Mouse (Mus musculus) yolk sac, embryonic 10.5 days (tissue): Measurements from ENCODE around the gene Eef1g.
"Not testable (repeated sequence)": the region's sequence is repeated elsewhere in the genome, so short reads cannot be mapped to it uniquely, and the experiment has no call there.

Experiments
- DNase-seq: peaks from one replicate; pipeline ENCODE4 v3.0.0-alpha.2; 2017; ENCODE audit warnings: low spot score

The Eef1g gene

DNA sequence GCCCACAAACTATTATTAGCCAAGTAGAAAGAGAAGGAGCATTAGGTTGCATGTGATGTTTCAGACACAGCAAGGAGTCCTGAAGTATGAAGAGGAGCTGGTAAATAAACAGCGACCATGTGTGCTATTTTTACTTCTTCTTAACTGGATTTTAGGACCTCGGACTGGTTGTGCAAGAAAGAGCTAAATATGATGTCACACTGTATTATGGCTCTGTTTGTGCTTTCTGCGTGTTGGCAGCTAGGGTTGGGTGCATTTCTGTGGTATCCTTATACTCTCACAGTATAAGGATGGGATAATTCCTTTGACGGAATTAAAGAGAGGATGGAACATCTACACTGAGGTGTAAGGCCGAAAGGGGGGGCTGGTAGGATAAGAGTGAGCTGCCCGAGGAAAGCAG, 21.6 kb upstream of the Eef1g start:
- DNase-seq = no peak

- DNase-seq = no peak
Observed at GRCm38 (mm10) chr19:8946929-8947328, 19.9 kb upstream of the Eef1g start.

DNA sequence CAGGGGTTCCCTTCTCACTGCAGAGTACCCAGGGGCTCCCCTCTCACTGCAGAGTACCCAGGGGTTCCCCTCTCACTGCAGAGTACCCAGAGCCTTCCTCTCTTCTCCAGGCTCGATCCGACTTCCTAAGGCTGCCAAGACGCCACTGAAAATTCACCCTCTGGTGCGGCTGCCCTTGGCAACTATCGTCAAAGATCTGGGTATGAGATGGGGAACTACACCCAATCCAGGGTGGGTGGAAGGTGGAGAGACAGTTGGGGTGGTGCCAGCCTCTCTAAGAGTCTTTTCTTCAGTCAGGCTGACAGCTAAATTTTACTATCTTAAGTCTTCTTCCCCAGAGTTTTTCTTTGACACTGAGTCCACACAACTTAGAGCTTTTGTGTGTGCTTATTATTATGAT, 16.7 kb upstream of the Eef1g start:
- no peak for DNase-seq

GRCm38 (mm10) chr19:8952241-8952640, 14.6 kb upstream of the Eef1g start:
- DNase-seq = no peak

DNA sequence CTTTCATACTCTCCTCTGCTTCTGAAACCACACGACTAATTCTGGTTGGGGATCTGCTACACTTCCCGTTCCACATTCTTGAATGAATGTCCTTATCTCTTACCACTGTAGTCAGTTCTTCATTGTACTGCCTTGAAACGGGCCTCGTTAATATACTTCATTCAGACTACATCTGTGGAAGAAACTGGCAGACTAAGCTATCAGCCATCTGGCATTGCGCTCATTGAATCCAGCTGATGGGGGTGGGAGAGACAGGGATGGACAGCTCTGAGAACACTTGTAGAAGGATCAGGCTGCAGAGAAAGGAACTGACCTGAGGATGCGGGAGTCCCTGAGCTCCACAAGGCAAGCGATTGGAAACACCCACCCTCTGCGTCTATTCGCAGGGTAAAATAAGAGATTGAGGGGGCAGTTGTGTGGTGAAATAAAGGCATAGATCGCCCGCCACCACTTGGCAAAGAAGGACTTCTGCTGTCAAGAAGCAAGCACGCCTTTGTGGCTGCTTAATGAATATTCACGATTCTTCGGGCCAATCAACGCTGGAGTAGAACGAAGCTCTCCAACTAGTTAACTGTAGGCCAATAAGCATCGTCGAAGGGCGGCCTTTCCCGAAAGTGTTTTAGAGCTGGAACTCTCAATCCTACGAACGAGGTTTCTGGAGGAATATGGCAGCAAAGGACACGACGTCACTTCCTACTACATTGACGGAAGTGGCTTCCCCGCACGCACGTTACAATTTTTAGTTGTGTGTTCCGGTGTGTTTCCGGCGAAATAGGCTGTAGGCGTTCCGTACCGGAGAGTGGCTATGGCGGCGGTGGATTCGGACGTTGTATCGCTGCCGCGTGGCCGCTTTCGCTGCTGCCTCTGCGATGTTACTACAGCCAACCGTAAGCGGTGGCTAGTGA, 13.5 kb upstream of the Eef1g start, which contains the start of gene Tut1:
Tut1 (plus strand) TSS at position 713 of the 905 bp plus-strand sequence.
- DNase-seq = peak; percentile 94

DNA sequence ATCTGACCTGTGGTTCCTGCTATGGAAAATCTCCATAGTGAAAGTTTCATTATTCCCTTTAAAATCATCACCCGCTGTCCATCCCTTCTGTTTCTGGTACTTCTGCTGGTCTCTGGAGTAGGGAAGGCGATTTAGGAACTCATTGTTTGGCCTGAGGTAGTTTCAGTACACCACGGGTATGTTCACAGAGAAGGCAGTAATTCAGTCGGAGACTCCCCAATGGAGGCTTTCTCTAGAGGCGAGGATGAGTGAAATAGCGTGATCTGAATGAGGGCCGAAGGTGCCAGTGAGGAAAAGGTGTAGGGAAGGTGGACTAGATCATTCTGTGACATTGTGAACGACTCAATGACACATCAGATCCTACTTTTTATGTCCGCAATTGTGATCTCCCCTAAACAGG, 12.7 kb upstream of the Eef1g start:
- DNase-seq = no peak

DNA sequence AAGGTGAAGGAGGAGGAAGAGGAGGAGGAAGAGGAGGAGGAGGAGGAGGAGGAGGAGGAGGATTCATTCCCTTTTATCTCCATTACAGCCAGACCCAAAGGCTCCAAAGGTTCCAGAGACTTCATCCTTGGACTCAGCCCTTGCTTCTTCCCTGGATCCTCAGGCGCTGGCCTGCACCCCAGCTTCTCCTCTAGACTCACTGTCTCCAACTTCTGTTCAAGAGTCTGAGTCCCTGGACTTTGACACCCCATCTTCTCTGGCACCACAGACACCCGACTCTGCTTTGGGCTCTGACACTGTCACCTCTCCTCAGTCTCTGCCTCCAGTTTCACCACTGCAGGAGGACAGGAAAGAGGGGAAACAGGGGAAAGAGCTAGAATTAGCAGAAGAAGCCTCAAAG, 4.6 kb upstream of the Eef1g start:
- DNase-seq = no peak

- DNase-seq = no peak
Observed at GRCm38 (mm10) chr19:8965075-8965474, 1.8 kb upstream of the Eef1g start.

DNA sequence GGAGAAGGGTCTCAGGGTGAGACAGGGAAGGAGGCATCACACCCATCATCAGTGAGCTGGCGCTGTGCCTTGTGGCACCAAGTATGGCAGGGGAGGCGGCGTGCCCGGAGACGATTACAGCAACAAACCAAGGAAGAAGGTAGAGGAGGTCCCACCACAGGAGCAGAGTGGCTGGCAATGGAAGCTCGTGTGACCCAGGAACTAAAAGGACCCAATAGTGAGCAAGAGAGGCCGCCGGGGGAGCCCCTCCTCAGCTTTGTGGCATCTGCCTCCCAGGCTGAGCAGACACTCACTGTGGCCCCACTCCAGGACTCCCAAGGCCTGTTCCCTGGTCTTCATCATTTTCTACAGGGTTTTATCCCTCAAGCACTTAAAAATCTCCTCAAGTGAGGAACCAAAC, 1.1 kb upstream of the Eef1g start:
- DNase-seq = no peak

GRCm38 (mm10) chr19:8966198-8966589, 647 bp upstream of the Eef1g start:
- no peak for DNase-seq

- no peak for DNase-seq
Observed at GRCm38 (mm10) chr19:8967373-8967743, 517 bp downstream of the Eef1g start.

- DNase-seq = no peak
Observed at GRCm38 (mm10) chr19:8967893-8968292, 1.1 kb downstream of the Eef1g start.

DNA sequence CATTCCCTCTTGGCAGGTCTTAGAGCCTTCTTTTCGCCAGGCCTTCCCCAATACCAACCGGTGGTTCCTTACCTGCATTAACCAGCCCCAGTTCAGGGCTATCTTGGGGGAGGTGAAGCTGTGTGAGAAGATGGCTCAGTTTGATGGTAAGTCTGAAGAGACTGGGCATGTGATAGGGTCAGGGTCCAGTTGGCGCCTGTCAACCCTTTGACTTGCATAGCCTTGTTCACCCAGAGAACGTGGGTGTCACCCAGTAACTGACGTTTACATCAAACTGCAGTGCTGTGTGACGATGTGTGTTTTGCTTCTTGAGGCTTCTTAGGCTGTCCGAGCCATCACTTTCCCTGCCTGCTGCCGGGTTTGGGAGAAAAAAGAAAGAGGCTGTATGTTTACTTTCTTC, 5.7 kb downstream of the Eef1g start:
- not testable (repeated sequence) for DNase-seq

DNA sequence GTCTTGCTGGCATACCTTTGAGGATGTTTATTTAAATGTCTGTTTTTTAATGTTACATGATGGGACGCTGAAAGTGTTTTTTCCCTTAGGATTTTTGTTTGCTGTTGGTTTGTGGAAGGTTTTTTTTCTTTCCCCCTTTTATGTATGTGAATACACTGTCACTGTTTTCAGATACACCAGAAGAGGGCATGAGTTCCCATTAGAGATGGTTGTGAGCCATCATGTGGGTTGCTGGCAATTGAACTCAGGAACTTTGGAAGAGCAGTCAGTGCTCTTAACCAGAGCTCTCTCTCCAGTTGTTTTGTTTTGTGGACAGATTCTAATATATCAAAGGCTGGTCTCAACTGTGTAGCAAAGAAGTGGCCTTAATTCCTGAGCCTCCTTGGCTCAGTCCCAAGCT, 7.8 kb downstream of the Eef1g start:
- DNase-seq = no peak

- no peak for DNase-seq
Observed at GRCm38 (mm10) chr19:8975491-8975890, 8.7 kb downstream of the Eef1g start.

DNA sequence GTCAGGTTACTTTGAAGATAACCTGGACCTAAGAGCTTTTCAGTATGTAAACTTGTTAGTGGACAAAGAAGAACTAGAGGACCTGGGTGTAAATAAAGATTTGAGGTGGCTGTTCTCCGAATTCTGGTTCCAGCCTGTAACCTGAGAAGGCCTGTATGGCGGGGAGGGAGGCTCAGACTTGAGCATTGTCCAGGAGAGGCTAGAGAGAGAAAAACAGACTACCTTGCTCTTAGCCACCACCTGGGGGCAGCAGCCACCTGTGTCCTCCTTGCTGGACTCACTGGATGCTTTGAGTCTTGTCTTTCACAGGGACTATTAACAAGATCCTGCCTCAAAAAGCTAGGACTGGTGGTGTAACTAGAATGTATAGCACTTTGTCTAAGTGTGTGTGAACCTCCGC, 9.7 kb downstream of the Eef1g start:
- DNase-seq = no peak

DNA sequence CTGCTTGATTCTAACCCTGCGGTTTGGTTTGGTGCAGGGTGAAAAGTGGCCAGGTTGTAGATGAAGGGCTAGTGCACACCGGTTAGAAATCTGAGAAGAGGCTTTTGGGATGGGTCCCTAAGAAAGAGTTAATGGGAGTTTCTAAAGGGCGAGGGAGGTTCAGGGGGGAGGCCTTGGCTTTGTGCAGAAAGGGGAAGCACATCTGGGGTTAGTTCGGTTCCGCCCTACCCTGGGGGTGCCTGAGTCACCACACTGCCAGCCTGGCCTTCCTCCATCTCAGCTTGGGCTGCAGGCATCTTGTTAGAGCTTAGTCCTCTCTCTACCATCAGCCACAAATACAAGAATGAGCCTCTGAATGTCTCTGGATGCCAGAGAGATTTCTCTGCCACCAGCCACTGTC, 13.9 kb downstream of the Eef1g start:
- no peak for DNase-seq

DNA sequence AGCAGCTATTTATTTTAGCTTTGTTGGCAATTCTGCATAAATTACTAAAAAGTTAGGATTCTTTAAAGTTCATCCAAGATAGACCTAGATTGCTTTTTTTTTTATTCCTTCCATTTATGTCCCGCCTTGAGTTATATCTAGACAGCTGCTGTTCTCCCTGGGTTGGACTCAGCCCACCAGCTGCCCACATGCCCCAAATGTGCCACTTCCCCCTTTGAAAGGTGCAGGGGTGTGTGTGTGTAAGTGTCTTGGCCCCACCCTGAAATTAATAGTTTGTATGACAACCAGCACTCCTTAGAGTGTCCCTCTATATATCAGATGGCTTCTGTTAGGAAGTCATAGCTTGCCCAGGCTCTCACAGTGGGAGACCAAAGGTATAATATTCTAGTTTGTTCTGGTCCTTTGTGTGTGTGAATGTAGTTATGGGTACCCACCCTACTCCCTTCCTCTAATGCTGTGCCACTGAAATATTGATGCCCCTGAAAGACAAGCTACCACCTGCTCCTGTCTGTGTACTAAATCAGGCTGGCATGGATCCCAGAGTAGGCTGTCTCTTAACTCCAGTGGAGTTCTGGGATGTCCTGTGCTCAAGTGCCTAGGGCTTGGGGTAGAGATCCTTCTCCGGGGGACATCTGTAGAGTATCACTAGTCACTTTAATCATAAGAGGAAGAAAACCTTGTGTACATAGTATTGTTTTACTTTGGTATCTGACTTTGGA, 14.8 kb downstream of the Eef1g start:
- no peak for DNase-seq

DNA sequence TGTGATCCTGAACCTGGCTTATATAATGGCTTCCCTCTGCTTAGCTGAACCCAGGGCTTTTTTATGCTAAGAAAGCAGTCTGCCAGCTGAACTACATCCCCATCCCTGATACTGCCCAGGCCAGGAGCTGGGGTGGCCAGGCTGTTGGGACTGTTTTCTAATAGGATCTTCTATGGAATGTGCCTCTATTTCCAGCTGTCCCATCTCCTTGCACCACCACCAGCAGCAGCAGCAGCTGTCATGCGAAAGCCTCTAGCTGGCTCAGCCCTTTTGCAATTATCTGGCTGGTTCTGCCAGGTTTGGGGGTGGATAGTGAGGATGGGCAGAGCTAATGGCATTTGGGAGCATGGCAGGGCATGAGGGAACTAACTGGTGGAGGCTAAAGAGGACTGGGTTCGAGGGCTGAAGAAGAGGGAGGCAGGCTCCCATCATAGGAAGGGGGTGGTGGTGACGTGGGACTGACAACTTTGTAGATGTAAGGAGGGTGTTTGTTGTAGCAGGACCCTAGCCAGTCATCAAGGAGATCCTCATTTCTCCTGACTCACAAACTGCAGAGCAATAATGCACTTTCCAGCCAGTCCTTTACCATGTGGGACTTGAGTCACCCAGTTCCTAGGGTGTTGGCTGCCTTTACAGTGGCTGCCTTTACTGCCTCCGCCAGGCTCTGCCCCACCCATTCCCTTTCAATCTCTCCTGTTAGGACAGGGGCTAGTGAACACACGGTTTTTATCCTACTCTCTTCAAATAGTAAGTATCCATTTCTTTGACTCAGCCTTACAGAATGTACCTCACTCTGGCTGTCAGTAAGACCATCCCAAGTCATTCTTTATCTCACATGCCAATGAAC, 15.7 kb downstream of the Eef1g start:
- no peak for DNase-seq

- peak; percentile 54 for DNase-seq
Observed at GRCm38 (mm10) chr19:8983150-8983650, 16.4 kb downstream of the Eef1g start.

DNA sequence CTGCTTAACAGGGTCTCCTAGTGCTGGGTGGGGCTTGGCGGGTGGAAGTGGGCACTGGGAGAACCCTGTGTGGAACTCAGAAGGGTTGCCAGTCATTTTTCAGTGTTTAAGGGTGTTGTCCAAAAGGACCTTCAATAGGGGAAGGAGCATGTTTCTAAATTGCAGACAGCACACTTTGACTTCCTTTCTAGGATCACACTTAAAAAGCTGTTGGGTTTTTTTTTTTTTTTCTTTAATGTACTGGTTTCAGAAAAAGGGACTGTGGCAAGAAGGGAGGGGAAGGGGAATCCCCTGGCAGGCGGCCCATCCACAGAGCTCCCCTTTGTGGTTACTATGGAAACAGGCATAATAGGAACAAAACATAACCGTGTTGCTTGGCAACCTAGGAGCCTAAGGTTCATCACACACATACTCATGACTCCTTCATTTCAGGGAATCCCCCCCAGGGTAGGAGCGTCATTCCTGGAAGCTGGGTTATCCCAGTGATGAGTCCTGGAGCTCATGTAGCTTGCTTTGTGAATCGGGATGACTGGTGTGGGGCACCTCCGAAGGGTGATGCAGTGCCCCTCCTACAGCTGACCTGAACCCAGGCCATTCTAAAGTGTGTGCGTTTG, 17.5 kb downstream of the Eef1g start:
- DNase-seq = peak; percentile 71

GRCm38 (mm10) chr19:8985891-8986290, 19.1 kb downstream of the Eef1g start:
- DNase-seq = no peak
